Mouse (Mus musculus) megakaryocyte, embryonic 14.5 days (primary cell): ENCODE measurements around the gene Ntn5.

ENCODE experiments used
- FLI1 ChIP-seq: IDR thresholded peaks from 2 replicates; pipeline ENCODE4 v1.6.1; 2012; ENCODE audit warnings: low read length, inconsistent platforms, mixed read lengths
- GATA1 ChIP-seq: IDR thresholded peaks from 3 replicates; pipeline ENCODE4 v1.6.1; 2012; ENCODE audit warnings: mixed read lengths, low read length, inconsistent platforms, borderline replicate concordance

DNA sequence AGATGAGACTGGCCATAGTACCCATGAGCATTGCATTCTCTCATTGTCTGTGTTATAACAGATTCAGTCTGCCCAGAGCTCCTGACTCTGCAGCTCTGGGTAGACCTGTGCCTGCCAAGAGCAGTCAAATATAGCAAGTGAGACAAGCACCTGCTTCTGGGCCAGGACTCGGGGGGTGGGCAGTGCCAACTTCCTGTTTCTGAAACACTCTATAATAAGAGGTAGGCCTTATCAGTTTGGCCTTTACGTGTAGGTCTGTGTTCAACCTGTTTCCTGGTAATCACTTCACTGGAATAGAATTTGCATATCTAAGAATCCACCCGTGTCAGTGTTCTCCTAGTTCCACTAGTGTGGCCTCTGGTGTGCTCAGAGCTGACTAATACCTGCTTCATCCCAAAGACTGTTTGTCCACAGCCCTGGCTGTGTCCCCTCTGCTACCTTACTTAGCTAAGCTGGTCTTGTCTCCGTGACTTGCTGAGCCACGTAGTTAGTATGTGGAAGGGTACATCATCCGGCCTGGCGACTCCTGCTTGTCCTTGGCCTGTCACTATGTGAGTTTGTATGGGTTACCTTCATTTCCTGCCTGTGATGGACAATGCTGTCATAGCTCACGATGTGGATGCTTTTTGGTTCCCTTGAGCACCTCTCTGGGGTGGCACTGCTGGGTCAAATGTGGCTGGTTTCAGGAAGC lies 2.6 kb upstream of the Ntn5 start:
- TF ChIP-seq GATA1 (no peak), FLI1 (no peak)
